ENCODE assay signal across 9 mouse cellular contexts in genomic region chr9:28084273-28084726, GRCm38 (mm10).
DNase-seq lines count a peak whose midpoint lies in the region; ATAC-seq and TF ChIP-seq lines count a peak whose summit lies in the region.
"Had no signal": no experiment of that assay in that cellular context is flagged by ENCODE, and none has a peak within 500 bp of the region (broad histone marks: within the 10 kb centered on the region; RNA-seq: fewer than 3 reads in every experiment).

No protein-coding gene starts in this region.

- no peaks in the 10 kb centered on the region for H3K36me3 ChIP-seq in hindbrain, embryonic 13.5 days
- no peaks in the 10 kb centered on the region for H3K36me3 ChIP-seq in midbrain, embryonic 16.5 days (ENCODE audit: control insufficient read depth, insufficient read depth, low read length)

- H3K27me3 ChIP-seq in hindbrain, embryonic 13.5 days: no peaks in the 10 kb centered on the region; the same call in 1 of the 2 replicates
- no peaks in the 10 kb centered on the region for H3K27me3 ChIP-seq in midbrain, embryonic 16.5 days (ENCODE audit: control insufficient read depth, insufficient read depth, low read depth, low read length)

- H3K4me1 ChIP-seq in hindbrain, embryonic 13.5 days (replicated peaks): peaks cover 14% of the 10 kb centered on the region
- peaks cover 7% of the 10 kb centered on the region for H3K4me1 ChIP-seq in midbrain, embryonic 16.5 days (ENCODE audit: control insufficient read depth, insufficient read depth, low read length)

- no peak overlapping the region for H3K4me2 ChIP-seq in hindbrain, embryonic 13.5 days
- H3K4me2 ChIP-seq in midbrain, embryonic 16.5 days (ENCODE audit: low read length): no peak overlapping the region

- TF ChIP-seq CTCF in layer of hippocampus, adult 2 months (conservative IDR thresholded peaks at IDR 0.05): no peak

- H3K9me3 ChIP-seq in hindbrain, embryonic 13.5 days: no peaks in the 10 kb centered on the region
- H3K9me3 ChIP-seq in midbrain, embryonic 16.5 days (replicated peaks; ENCODE audit: control insufficient read depth, low read length, poor library complexity, severe bottlenecking): no peaks in the 10 kb centered on the region

- H3K9ac ChIP-seq in hindbrain, embryonic 13.5 days: no peak overlapping the region
- H3K9ac ChIP-seq in midbrain, embryonic 16.5 days (ENCODE audit: low read depth, low read length): no peak overlapping the region

- H3K4me3 ChIP-seq in layer of hippocampus, adult 2 months: no peak overlapping the region
- no peak overlapping the region for H3K4me3 ChIP-seq in hindbrain, embryonic 13.5 days
- no peak overlapping the region for H3K4me3 ChIP-seq in midbrain, embryonic 16.5 days (ENCODE audit: low read depth, low read length)
- H3K4me3 ChIP-seq: erythroblast, embryonic 14.5 days had no signal

- peak; percentile 63 for ATAC-seq in hindbrain, embryonic 13.5 days (ENCODE audit: low FRiP score)
- peak; percentile 71; the same call in 1 of the 2 replicates for ATAC-seq in midbrain, embryonic 16.5 days
- no peak for ATAC-seq in monocyte, adult 5-6 weeks (replicated peaks; ENCODE audit: insufficient number of reproducible peaks, low FRiP score, low TSS enrichment, poor library complexity, severe bottlenecking)

- WGBS in hindbrain, embryonic 13.5 days: 4% methylated on average over 2 of the region's 2 CpGs
- WGBS in midbrain, embryonic 16.5 days: 7% methylated on average over 2 of the region's 2 CpGs

- DNase-seq in layer of hippocampus, adult 2 months (ENCODE audit: low spot score in 2 of 2): no peak
- no peak for DNase-seq in layer of hippocampus, postnatal 36 days
- DNase-seq in embryo, embryonic 9.5 days (ENCODE audit: extremely low spot score): peak; percentile 20
- no peak for DNase-seq in natural killer cell, adult 2 months (ENCODE audit: low spot score in 2 of 2)
- DNase-seq in urinary bladder, postnatal 4 days (ENCODE audit: low spot score in 2 of 2): no peak

- peak overlapping the region; percentile 54 for H3K27ac ChIP-seq in layer of hippocampus, adult 2 months
- peak overlapping the region; percentile 32; the same call in 1 of the 2 replicates for H3K27ac ChIP-seq in hindbrain, embryonic 13.5 days
- peak overlapping the region; percentile 33; the same call in 1 of the 2 replicates for H3K27ac ChIP-seq in midbrain, embryonic 16.5 days (ENCODE audit: low read length)
